Mouse (Mus musculus) Muller cell, postnatal 12 days (primary cell): Measurements from ENCODE around the gene Olfr1054.
"Not testable (repeated sequence)": the region's sequence is repeated elsewhere in the genome, so short reads cannot be mapped to it uniquely, and the experiment has no call there.

Source experiments
- DNase-seq: peaks from one replicate; pipeline ENCODE4 v3.0.0-alpha.2; 2015; ENCODE audit errors: inconsistent ontology term

Olfr1054 gene

GRCm38 (mm10) chr2:86335333-86335732 is at the start of gene Olfr1054:
Olfr1054 (minus strand) TSS chr2:86335433.
- no peak for DNase-seq

GRCm38 (mm10) chr2:86378293-86378692 is 43.1 kb upstream of the Olfr1054 start, which contains the start of gene Olfr1057:
Olfr1057 (minus strand) TSS chr2:86378393.
- DNase-seq: no peak

GRCm38 (mm10) chr2:86366342-86366741 is 31.1 kb upstream of the Olfr1054 start:
- DNase-seq: not testable (repeated sequence)

GRCm38 (mm10) chr2:86362369-86362768 is 27.1 kb upstream of the Olfr1054 start, which contains the start of gene Olfr1056:
Olfr1056 (minus strand) TSS chr2:86362469.
- no peak for DNase-seq

GRCm38 (mm10) chr2:86351751-86352150 is 16.5 kb upstream of the Olfr1054 start:
- DNase-seq: not testable (repeated sequence)

GRCm38 (mm10) chr2:86350184-86350583 is 15.0 kb upstream of the Olfr1054 start, which contains the start of gene Olfr1055:
Olfr1055 (minus strand) TSS chr2:86350284.
- no peak for DNase-seq

GRCm38 (mm10) chr2:86315184-86315583 is 20.0 kb downstream of the Olfr1054 start, which contains the start of gene Olfr1053:
Olfr1053 (minus strand) TSS chr2:86315284.
- no peak for DNase-seq

GRCm38 (mm10) chr2:86292155-86292554 is 43.1 kb downstream of the Olfr1054 start, which contains the start of gene Olfr1052:
Olfr1052 (plus strand) TSS chr2:86292455.
- DNase-seq: no peak
